Mouse (Mus musculus) liver, adult 2 months (tissue): Measurements from ENCODE around the gene Rela. TPM values are rescaled to one million over a fixed set of nuclear protein-coding genes. Genes with fewer than 3 reads are reported as not detected.
A peak's percentile ranks its signal among the peaks of the same experiment; 100 is the strongest.

Experiments
- DNase-seq: peaks from one replicate; pipeline ENCODE4 v3.0.0-alpha.2; 2011; ENCODE audit warnings: low read depth, low spot score; ENCODE audit errors: extremely low read depth
- H3K27ac ChIP-seq: fragments of 200-500 bp; replicated peaks from 2 replicates; pipeline ENCODE4 v1.5.1; 2012; ENCODE audit warnings: low read depth, mild to moderate bottlenecking, control low read depth, inconsistent platforms, low read length; ENCODE audit not compliant: insufficient read depth
- H3K27me3 ChIP-seq: fragments of 200-500 bp; 2 replicates; pipeline ENCODE4 v1.6.1; 2012; ENCODE audit warnings: mild to moderate bottlenecking, moderate library complexity, low read length, inconsistent platforms; ENCODE audit not compliant: control insufficient read depth, insufficient read depth
- H3K36me3 ChIP-seq: fragments of 200-500 bp; 2 replicates; pipeline ENCODE4 v1.6.1; 2012; ENCODE audit warnings: low read length, inconsistent platforms; ENCODE audit not compliant: control insufficient read depth, insufficient read depth
- H3K4me1 ChIP-seq: fragments of 200-500 bp; 2 replicates; pipeline ENCODE4 v1.6.1; 2011; ENCODE audit warnings: low read length; ENCODE audit not compliant: control insufficient read depth, insufficient read depth
- H3K4me3 ChIP-seq: fragments of 200-500 bp; 2 replicates; pipeline ENCODE4 v1.5.1; 2011; ENCODE audit warnings: low read depth, mild to moderate bottlenecking, control low read depth, low read length, moderate library complexity; ENCODE audit not compliant: insufficient read depth
- H3K79me2 ChIP-seq: fragments of 200-500 bp; 2 replicates; pipeline ENCODE4 v1.6.1; 2012; ENCODE audit warnings: inconsistent platforms, mild to moderate bottlenecking, low read length, moderate library complexity; ENCODE audit not compliant: control insufficient read depth, insufficient read depth
- H3K9ac ChIP-seq: fragments of 200-500 bp; 2 replicates; pipeline ENCODE4 v1.6.1; 2012; ENCODE audit warnings: low read depth, mild to moderate bottlenecking, control low read depth, inconsistent platforms, low read length
- CTCF ChIP-seq: fragments of 200-500 bp; IDR thresholded peaks from 2 replicates; pipeline ENCODE4 v1.5.1; 2011; ENCODE audit warnings: low read depth, low read length, control low read depth
- POLR2A ChIP-seq: fragments of 200-500 bp; IDR thresholded peaks from 2 replicates; pipeline ENCODE4 v1.6.1; 2011; ENCODE audit warnings: low read length, control low read depth; ENCODE audit not compliant: insufficient read depth; ENCODE audit errors: extremely low read depth
- WGBS: fragments of 180-500 bp; shearing (Covaris S2); methylation state at CpG from one replicate; pipeline ENCODE4 v1.1.7; 2018; 5-methylcytosine and 5-hydroxymethylcytosine counted together
- polyA plus RNA-seq: library from polyadenylated mRNA; depleted of rRNA; stranded (reverse); fragments of >200 nt; gene quantifications from 2 replicates; pipeline ENCODE4 v1.2.3, GENCODE M21; 2012
- total RNA-seq: library from RNA; depleted of rRNA; stranded (reverse); fragments of >200 nt; gene quantifications from 2 replicates; pipeline ENCODE4 v1.2.3, GENCODE M21; 2014

Gene Rela
- total and polyA plus RNA-seq, 2 experiments: 7.6 to 65.7 TPM

DNA sequence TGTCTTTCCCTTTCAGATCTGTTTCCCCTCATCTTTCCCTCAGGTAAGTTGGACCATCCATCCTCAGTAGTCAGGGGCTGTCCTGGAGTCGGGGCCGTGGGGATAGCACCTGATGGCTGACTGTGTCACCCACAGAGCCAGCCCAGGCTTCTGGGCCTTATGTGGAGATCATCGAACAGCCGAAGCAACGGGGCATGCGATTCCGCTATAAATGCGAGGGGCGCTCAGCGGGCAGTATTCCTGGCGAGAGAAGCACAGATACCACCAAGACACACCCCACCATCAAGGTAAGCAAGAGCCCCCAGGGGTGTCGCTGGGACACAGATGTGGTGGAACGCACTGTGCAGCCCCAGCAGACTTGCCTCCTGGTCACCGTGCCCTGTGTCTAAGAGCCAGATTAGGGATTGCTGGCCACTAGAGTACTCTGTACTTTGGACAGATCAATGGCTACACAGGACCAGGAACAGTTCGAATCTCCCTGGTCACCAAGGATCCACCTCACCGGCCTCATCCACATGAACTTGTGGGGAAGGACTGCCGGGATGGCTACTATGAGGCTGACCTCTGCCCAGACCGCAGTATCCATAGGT, 1.2 kb downstream of the Rela start:
- Histone ChIP-seq H3K4me3 (peak overlapping the region; percentile 96), H3K27ac (peak overlapping the region; percentile 96), H3K27me3 (no peaks in the 10 kb centered on the region), H3K9ac (peak overlapping the region; percentile 99), H3K36me3 (peaks cover 32% of the 10 kb centered on the region), H3K79me2 (peaks cover 7% of the 10 kb centered on the region; the same call in 1 of the 2 replicates), H3K4me1 (peaks cover 19% of the 10 kb centered on the region)
- TF ChIP-seq CTCF (no peak), POLR2A (peak; percentile 59; the same call in 1 of the 2 replicates)
- peak; percentile 83 for DNase-seq
- 51% methylated on average over 18 of the region's 18 CpGs for WGBS

DNA sequence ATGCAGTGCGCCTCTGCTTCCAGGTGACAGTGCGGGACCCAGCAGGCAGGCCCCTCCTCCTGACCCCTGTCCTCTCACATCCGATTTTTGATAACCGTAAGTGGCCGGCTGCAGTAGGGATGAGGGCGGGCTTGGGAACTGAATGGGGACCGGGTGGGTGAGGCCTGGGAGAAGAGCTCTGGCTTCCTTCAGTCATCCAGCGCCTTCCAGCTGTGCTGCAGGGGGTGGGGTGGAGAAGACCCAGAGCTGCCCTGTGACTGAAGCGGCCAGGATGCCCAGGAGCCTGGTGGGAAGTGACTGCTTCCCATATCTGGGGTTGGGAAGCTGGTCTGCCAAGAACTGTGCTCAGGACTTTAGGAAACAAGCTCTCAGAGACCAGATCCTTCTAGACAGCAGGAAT, 3.1 kb downstream of the Rela start:
- no peak for TF ChIP-seq POLR2A
- Histone ChIP-seq H3K79me2 (peaks cover 7% of the 10 kb centered on the region; the same call in 1 of the 2 replicates), H3K27ac (no peak overlapping the region), H3K27me3 (no peaks in the 10 kb centered on the region), H3K4me3 (no peak overlapping the region), H3K9ac (no peak overlapping the region), H3K36me3 (peaks cover 48% of the 10 kb centered on the region), H3K4me1 (peaks cover 19% of the 10 kb centered on the region)
- WGBS: 80% methylated on average over 9 of the region's 9 CpGs
- DNase-seq: no peak

DNA sequence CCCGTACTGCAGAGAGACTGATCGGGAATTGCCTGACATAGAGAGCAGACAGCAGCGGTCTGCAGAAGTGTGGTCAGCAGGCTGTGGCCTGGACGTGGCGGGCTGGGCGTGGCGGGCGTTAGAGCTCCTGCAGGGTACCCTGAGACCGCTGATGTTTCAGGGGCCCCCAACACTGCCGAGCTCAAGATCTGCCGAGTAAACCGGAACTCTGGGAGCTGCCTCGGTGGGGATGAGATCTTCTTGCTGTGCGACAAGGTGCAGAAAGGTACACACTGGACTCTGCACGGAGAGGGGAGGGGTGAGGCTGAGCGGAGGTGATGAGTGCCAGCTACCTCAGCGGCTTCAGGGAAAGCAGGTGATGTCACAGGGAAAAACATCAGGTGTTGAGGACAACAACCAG, 3.7 kb downstream of the Rela start:
- Histone ChIP-seq H3K9ac (no peak overlapping the region), H3K36me3 (peaks cover 55% of the 10 kb centered on the region), H3K79me2 (peaks cover 7% of the 10 kb centered on the region; the same call in 1 of the 2 replicates), H3K4me3 (no peak overlapping the region), H3K27ac (no peak overlapping the region), H3K4me1 (peaks cover 18% of the 10 kb centered on the region), H3K27me3 (no peaks in the 10 kb centered on the region)
- no peak for TF ChIP-seq CTCF
- TF ChIP-seq POLR2A: no peak
- DNase-seq: no peak
- 85% methylated on average over 17 of the region's 17 CpGs for WGBS

DNA sequence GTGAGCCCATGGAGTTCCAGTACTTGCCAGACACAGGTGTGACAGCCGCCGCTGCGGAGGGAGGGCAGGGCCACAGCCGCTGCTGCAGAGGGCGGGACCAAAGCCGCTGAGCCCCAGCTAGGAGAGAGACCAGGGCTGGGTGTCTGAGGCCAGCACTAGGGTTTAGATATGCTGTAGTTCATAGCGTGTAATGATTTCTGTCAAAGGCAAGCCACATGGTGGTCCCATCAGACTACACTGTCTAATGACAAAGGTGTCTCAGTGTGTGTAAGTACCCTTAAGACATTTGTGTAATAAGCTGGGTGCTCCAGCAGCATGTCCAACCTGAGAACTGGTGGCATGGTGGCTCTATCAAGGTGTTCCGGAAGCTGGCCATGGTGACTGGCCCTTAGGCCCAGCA, 4.4 kb downstream of the Rela start:
- no peak overlapping the region for H3K27ac ChIP-seq
- DNase-seq: no peak
- no peak overlapping the region for H3K4me3 ChIP-seq
- H3K36me3 ChIP-seq: peaks cover 56% of the 10 kb centered on the region
- peaks cover 15% of the 10 kb centered on the region for H3K4me1 ChIP-seq
- no peak for TF ChIP-seq POLR2A
- TF ChIP-seq CTCF: no peak
- H3K9ac ChIP-seq: no peak overlapping the region
- peaks cover 7% of the 10 kb centered on the region; the same call in 1 of the 2 replicates for H3K79me2 ChIP-seq
- no peaks in the 10 kb centered on the region for H3K27me3 ChIP-seq
- WGBS: 91% methylated on average over 8 of the region's 8 CpGs

DNA sequence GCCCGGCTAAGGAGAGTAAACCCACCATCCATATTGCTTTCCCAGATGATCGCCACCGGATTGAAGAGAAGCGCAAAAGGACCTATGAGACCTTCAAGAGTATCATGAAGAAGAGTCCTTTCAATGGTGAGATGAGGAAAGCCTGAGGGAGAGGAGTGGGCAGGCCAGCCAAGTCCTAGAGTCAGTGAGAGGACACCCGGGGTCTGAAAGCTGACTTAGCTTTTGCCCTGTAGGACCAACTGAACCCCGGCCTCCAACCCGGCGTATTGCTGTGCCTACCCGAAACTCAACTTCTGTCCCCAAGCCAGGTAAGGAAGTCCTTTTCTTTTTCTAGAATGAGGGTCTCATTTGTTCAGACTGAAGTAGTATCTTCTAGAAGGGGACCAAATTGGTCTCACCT, 8.0 kb downstream of the Rela start:
- 97% methylated on average over 9 of the region's 9 CpGs for WGBS
- no peaks in the 10 kb centered on the region for H3K79me2 ChIP-seq
- peaks cover 41% of the 10 kb centered on the region for H3K36me3 ChIP-seq
- no peak for TF ChIP-seq POLR2A
- no peak for TF ChIP-seq CTCF
- H3K27ac ChIP-seq: no peak overlapping the region
- no peak overlapping the region for H3K9ac ChIP-seq
- H3K4me3 ChIP-seq: no peak overlapping the region
- peaks cover 17% of the 10 kb centered on the region for H3K4me1 ChIP-seq
- no peaks in the 10 kb centered on the region for H3K27me3 ChIP-seq
- no peak for DNase-seq

DNA sequence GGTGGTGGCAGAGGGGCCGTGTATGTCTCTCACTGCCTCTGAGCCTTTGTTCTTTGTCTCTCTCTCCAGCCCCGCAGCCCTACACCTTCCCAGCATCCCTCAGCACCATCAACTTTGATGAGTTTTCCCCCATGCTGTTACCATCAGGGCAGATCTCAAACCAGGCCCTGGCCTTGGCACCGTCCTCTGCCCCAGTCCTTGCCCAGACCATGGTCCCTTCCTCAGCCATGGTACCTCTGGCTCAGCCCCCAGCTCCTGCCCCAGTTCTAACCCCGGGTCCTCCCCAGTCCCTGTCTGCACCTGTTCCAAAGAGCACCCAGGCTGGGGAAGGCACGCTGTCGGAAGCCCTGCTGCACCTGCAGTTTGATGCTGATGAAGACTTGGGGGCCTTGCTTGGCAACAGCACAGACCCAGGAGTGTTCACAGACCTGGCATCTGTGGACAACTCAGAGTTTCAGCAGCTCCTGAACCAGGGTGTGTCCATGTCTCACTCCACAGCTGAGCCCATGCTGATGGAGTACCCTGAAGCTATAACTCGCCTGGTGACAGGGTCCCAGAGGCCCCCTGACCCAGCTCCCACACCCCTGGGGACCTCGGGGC, 9.5 kb downstream of the Rela start:
- DNase-seq: no peak

More for the DNA sequence above, 9.5 kb downstream of the Rela start:
- 95% methylated on average over 8 of the region's 8 CpGs for WGBS
- peaks cover 17% of the 10 kb centered on the region for H3K4me1 ChIP-seq
- H3K9ac ChIP-seq: no peak overlapping the region
- TF ChIP-seq POLR2A (no peak), CTCF (no peak)
- H3K27ac ChIP-seq: no peak overlapping the region
- no peak overlapping the region for H3K4me3 ChIP-seq
- H3K36me3 ChIP-seq: peaks cover 33% of the 10 kb centered on the region
- H3K79me2 ChIP-seq: no peaks in the 10 kb centered on the region
- H3K27me3 ChIP-seq: no peaks in the 10 kb centered on the region
